Mouse (Mus musculus) heart, adult 2 months (tissue): ENCODE results near the gene Secisbp2l. TPM values are rescaled to one million over a fixed set of nuclear protein-coding genes. Genes with fewer than 3 reads are reported as not detected.

Experiments
- DNase-seq, 2 experiments: peaks; one replicate each; pipeline ENCODE4 v3.0.0; 2021
- H3K27ac ChIP-seq: fragments of 200-600 bp; 2 replicates; pipeline ENCODE4 v1.8.1; 2022
- H3K27me3 ChIP-seq: fragments of 200-500 bp; 2 replicates; pipeline ENCODE4 v1.6.1; 2012; ENCODE audit warnings: mild to moderate bottlenecking, low read length, inconsistent platforms, mixed read lengths; ENCODE audit not compliant: control insufficient read depth, insufficient read depth
- H3K36me3 ChIP-seq: fragments of 200-500 bp; 2 replicates; pipeline ENCODE4 v1.6.1; 2012; ENCODE audit warnings: low read length, inconsistent platforms; ENCODE audit not compliant: control insufficient read depth, insufficient read depth
- H3K4me1 ChIP-seq: fragments of 200-500 bp; 2 replicates; pipeline ENCODE4 v1.6.1; 2011; ENCODE audit warnings: low read length; ENCODE audit not compliant: control insufficient read depth, insufficient read depth
- H3K4me3 ChIP-seq: fragments of 200-600 bp; 2 replicates; pipeline ENCODE4 v1.8.1; 2022
- H3K79me2 ChIP-seq: fragments of 200-500 bp; replicated peaks from 2 replicates; pipeline ENCODE4 v1.6.1; 2012; ENCODE audit warnings: mild to moderate bottlenecking, inconsistent platforms, low read length, moderate library complexity, mixed read lengths; ENCODE audit not compliant: control insufficient read depth, insufficient read depth
- H3K9ac ChIP-seq: fragments of 200-500 bp; 2 replicates; pipeline ENCODE4 v1.6.1; 2012; ENCODE audit warnings: low read depth, mild to moderate bottlenecking, control low read depth, inconsistent platforms, low read length, mixed read lengths
- CTCF ChIP-seq: fragments of 200-600 bp; IDR thresholded peaks from 2 replicates; pipeline ENCODE4 v1.8.1; 2022; ENCODE audit warnings: antibody characterized with exemption, mild to moderate bottlenecking, moderate library complexity
- EP300 ChIP-seq: fragments of 200-500 bp; IDR thresholded peaks from 2 replicates; pipeline ENCODE4 v1.6.1; 2011; ENCODE audit warnings: low read depth, low read length, control low read depth; ENCODE audit not compliant: insufficient read depth
- POLR2A ChIP-seq: fragments of 200-500 bp; IDR thresholded peaks from 2 replicates; pipeline ENCODE4 v1.6.1; 2011; ENCODE audit warnings: mild to moderate bottlenecking, low read depth, low read length, control low read depth; ENCODE audit not compliant: insufficient read depth
- WGBS: fragments of 180-500 bp; shearing (Covaris S2); methylation state at CpG from one replicate; pipeline ENCODE4 v1.1.7; 2018; 5-methylcytosine and 5-hydroxymethylcytosine counted together
- intact Hi-C: fragments of 180-260 bp; cut with DNase I; formaldehyde crosslinking; loops from one replicate; pipeline ENCODE4 v1.15.1; 2025
- polyA plus RNA-seq: library from polyadenylated mRNA; depleted of rRNA; stranded (reverse); fragments of >200 nt; gene quantifications from 2 replicates; pipeline ENCODE4 v1.2.3, GENCODE M21; 2012
- total RNA-seq, 2 experiments: library from RNA; stranded (reverse); gene quantifications; 2 replicates each; pipeline ENCODE4 v1.2.3; 2021

Gene Secisbp2l
- total and polyA plus RNA-seq, 3 experiments = 6.9 to 28.9 (median 23.1) TPM

DNA sequence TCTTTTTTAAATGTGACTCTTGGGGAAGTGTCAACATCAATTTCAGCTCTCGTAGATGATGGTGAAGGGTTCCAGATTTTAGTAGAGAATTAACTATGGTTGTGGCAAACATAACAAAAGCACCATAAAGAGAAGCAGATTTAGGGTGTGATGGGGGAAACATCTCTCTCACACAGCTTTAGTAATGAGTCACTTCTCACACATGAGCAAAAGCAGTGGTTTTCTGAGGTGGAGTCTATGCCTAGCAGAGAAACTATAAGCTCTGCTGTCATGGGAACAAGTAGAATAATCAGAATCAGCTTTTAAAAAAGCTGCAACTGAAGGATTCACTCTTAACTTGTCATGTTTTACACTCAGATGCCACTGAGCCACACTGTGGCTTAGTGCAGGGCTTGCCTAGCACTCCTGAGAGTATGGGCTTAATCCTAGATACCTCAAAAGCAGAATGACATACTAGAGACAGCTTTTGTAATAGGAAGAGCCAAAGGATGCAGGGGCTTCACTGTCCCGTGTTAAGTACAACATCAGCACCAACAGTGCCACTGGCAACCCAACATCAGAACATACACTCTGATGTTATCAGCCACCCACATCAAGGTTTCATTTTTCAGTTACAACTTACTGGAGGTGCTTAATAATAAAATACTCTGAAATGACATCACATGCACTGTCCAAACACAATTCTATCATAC, 47.2 kb downstream of the Secisbp2l start:
- Histone ChIP-seq H3K36me3 (no peaks in the 10 kb centered on the region), H3K27ac (no peak overlapping the region), H3K27me3 (no peaks in the 10 kb centered on the region), H3K9ac (no peak overlapping the region), H3K4me3 (no peak overlapping the region), H3K79me2 (no peaks in the 10 kb centered on the region), H3K4me1 (peaks cover 2% of the 10 kb centered on the region)
- WGBS = 56% methylated on average over 2 of the region's 2 CpGs
- TF ChIP-seq CTCF (no peak), EP300 (no peak), POLR2A (no peak)
- DNase-seq = no peak
- intact Hi-C loops = no loop called here

- intact Hi-C loops = no loop called here
- no peaks in the 10 kb centered on the region for H3K36me3 ChIP-seq
Measured at GRCm38 (mm10) chr2:125734741-125735140, 47.9 kb downstream of the Secisbp2l start.

DNA sequence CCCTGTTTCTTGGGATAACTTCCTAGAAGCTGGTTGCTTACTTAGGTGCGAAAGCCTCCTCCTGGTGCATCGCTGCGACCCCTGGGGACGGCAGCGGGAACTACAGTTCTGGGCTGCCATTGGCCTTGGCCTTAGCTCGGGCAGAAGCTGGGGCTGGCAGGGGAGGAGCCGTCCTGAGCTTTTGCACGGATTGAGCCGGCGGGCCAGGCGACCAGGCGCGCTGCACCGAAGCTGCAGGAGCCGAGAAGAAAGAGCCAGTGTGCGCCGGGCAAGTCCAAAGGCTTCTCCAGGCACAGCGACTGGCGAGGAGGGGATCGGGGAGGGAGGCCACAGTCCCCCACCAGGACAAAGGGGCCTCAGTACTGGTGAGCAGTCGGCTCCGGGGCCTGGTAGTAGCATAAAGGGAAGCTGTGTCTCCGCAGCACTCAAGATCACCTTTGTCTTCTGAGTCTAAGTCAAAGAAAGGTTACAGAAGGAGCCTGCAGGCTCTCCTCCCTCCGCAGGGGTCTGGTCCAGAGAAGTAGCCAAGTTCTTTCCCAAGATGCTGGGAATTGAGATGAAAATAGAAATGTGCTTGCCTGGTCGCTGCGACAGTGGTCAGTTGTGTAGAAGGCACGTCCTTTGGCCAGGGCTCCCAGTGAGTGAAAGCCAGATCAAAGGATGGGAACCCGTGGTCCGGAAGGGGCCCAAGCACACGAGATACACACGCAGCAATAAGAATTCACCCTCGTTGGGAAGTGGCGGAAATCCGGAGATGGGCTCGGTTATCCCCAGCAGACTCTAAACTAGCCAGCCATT, 50.7 kb downstream of the Secisbp2l start:
- Histone ChIP-seq H3K4me3 (peak overlapping the region; percentile 48), H3K27me3 (no peaks in the 10 kb centered on the region), H3K27ac (peak overlapping the region; percentile 10; the same call in 1 of the 2 replicates), H3K79me2 (no peaks in the 10 kb centered on the region), H3K4me1 (peaks cover 2% of the 10 kb centered on the region), H3K9ac (peak overlapping the region; percentile 75), H3K36me3 (no peaks in the 10 kb centered on the region)
- WGBS = 11% methylated on average over 35 of the region's 35 CpGs
- intact Hi-C loops = loop anchor here (1.0 kb wide), 1 partner anchor 72 kb away; no protein-coding TSS in a partner anchor
- peak; percentile 91 to 96 for DNase-seq
- TF ChIP-seq CTCF (peak; percentile 100; the same call in 1 of the 2 replicates), EP300 (no peak)

More at GRCm38 (mm10) chr2:125734741-125735140, 47.9 kb downstream of the Secisbp2l start:
- Histone ChIP-seq H3K4me1 (peaks cover 2% of the 10 kb centered on the region), H3K27ac (no peak overlapping the region), H3K79me2 (no peaks in the 10 kb centered on the region), H3K9ac (no peak overlapping the region), H3K27me3 (no peaks in the 10 kb centered on the region), H3K4me3 (no peak overlapping the region)
- TF ChIP-seq EP300 (no peak), POLR2A (no peak), CTCF (no peak)
- no peak for DNase-seq

DNA sequence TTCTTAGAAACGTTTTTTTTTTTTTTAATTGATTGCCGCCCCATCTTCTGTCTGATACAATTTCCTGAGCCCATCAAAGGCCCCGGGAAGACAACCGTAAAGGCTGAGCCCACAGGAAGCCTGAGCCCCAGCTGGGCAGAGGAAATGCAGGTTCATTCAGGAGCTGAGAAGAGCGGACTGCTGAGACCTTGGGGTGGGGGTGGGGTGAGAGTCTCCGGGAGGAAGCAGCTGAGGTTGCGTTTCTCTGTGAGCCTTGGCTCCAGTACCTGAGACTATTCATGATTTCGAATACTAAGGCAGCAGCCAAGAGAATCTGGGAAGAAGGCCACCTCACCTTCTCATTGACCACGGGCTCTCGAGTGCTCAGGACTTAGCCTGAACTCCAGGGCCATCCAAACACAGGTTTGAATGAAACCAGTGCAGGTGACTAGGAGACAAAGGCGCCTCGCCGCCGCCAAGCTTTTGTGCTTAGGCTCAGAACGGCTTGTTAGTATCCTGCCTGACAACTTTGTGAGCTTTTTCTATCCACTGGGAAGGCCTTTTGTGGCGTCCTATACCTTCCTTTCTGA, 58.0 kb downstream of the Secisbp2l start:
- H3K9ac ChIP-seq = no peak overlapping the region
- H3K27me3 ChIP-seq = peaks cover 4% of the 10 kb centered on the region; the same call in 1 of the 2 replicates
- 9% methylated on average over 16 of the region's 16 CpGs for WGBS
- H3K4me1 ChIP-seq = no peaks in the 10 kb centered on the region
- no peak overlapping the region for H3K27ac ChIP-seq
- peak overlapping the region; percentile 47 for H3K4me3 ChIP-seq
- intact Hi-C loops = no loop called here
- TF ChIP-seq EP300 (no peak), CTCF (no peak), POLR2A (no peak)
- no peaks in the 10 kb centered on the region for H3K79me2 ChIP-seq
- H3K36me3 ChIP-seq = no peaks in the 10 kb centered on the region
- DNase-seq = no peak

DNA sequence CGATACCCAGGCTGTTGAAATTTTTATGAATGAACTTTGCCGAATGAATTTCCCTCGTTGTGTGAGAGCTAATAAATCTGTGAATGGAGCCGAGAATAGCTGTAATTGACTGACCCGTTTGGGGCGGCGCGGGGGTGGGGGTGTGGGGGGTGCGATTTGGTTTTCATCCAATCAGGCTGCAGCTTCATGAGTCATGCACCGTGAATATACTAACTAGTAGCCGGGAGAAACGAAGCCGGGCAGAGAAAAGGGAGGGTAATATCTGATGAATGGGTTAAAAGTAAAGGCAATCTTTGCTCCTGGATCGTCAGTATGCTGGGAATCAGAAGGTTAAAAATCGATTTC, 58.6 kb downstream of the Secisbp2l start, which contains the start of gene Shc4:
Shc4 (minus strand) TSS at position 63 of the 345 bp plus-strand sequence.
- H3K4me3 ChIP-seq = peak within 1 kb of the TSS; percentile 47
- intact Hi-C loops = no loop called here

More for the DNA sequence above, 58.6 kb downstream of the Secisbp2l start, which contains the start of gene Shc4:
- H3K4me1 ChIP-seq = no peaks in the 10 kb centered on the region
- H3K27ac ChIP-seq = no peak within 1 kb of the TSS
- peak in 1 of 2 experiments; percentile 10 for DNase-seq
- peak within 1 kb of the TSS; percentile 38 for H3K9ac ChIP-seq
- H3K27me3 ChIP-seq = peaks cover 4% of the 10 kb centered on the region; the same call in 1 of the 2 replicates
- TF ChIP-seq POLR2A (no peak), CTCF (no peak), EP300 (no peak)
- WGBS = under 1% methylated on average over 15 of the region's 15 CpGs
- H3K36me3 ChIP-seq = no peaks in the 10 kb centered on the region
- no peaks in the 10 kb centered on the region for H3K79me2 ChIP-seq
